Mouse (Mus musculus) kidney, postnatal 0 days (tissue): ENCODE measurements at regions not wholly inside any gene's neighbourhood (a gene's known extent, or its start where the extent isn't known, plus 50 kb on each side); places are given as distances from the start of the nearest gene placed in this dataset.

Experiments used
- ATAC-seq: fragments of 200-750 bp; cut with Nextera tagmentation; replicated peaks from 2 replicates; pipeline ENCODE4 v1.8.0; 2017; ENCODE audit warnings: low read depth, moderate number of reproducible peaks, moderate TSS enrichment, moderate library complexity; ENCODE audit not compliant: low FRiP score
- DNase-seq: peaks from one replicate; pipeline ENCODE4 v3.0.0-alpha.2; 2016; ENCODE audit warnings: low spot score
- H3K27ac ChIP-seq: fragments of 300-500 bp; sonication (generic); 2 replicates; pipeline ENCODE4 v1.5.1; 2014; ENCODE audit warnings: mild to moderate bottlenecking
- H3K27me3 ChIP-seq: fragments of 300-500 bp; sonication (generic); 2 replicates; pipeline ENCODE4 v1.6.1; 2014; ENCODE audit warnings: low read length, mixed read lengths; ENCODE audit not compliant: insufficient read depth
- H3K36me3 ChIP-seq: fragments of 300-500 bp; sonication (generic); 2 replicates; pipeline ENCODE4 v1.6.1; 2014; ENCODE audit warnings: low read length, mixed read lengths; ENCODE audit not compliant: insufficient read depth
- H3K4me1 ChIP-seq: fragments of 300-500 bp; sonication (generic); replicated peaks from 2 replicates; pipeline ENCODE4 v1.6.1; 2014; ENCODE audit warnings: antibody characterized with exemption, low read length, mixed read lengths; ENCODE audit not compliant: insufficient read depth
- H3K4me2 ChIP-seq: fragments of 300-500 bp; sonication (generic); 2 replicates; pipeline ENCODE4 v1.6.1; 2014; ENCODE audit warnings: mild to moderate bottlenecking, low read length, moderate library complexity, mixed read lengths
- H3K4me3 ChIP-seq: fragments of 300-500 bp; sonication (generic); replicated peaks from 2 replicates; pipeline ENCODE4 v1.5.1; 2014; ENCODE audit warnings: low read depth, low read length
- H3K9ac ChIP-seq: fragments of 300-500 bp; sonication (generic); 2 replicates; pipeline ENCODE4 v1.6.1; 2014; ENCODE audit warnings: low read depth, low read length
- H3K9me3 ChIP-seq: fragments of 300-500 bp; sonication (generic); replicated peaks from 2 replicates; pipeline ENCODE4 v1.6.1; 2016; ENCODE audit warnings: low read length, inconsistent platforms, mixed read lengths
- CTCF ChIP-seq: IDR thresholded peaks from 2 replicates; pipeline ENCODE4 v1.5.1; 2016; ENCODE audit warnings: antibody characterized with exemption, low read depth, mild to moderate bottlenecking, moderate library complexity
- WGBS: fragments of 180-500 bp; shearing (Covaris S2); extraction: QIAGEN DNeasy Blood & Tissue Kit; methylation state at CpG from one replicate; pipeline ENCODE4 v1.1.7; 2014; 5-methylcytosine and 5-hydroxymethylcytosine counted together

- no peaks in the 10 kb centered on the region for H3K27me3 ChIP-seq
- no peak overlapping the region for H3K4me3 ChIP-seq
- no peak overlapping the region for H3K4me2 ChIP-seq
- no peaks in the 10 kb centered on the region for H3K36me3 ChIP-seq
- H3K9me3 ChIP-seq, result no peaks in the 10 kb centered on the region
- no peak overlapping the region for H3K27ac ChIP-seq
- H3K9ac ChIP-seq, result no peak overlapping the region
- ATAC-seq (no peak), DNase-seq (no peak)
- WGBS, result 79% methylated on average over 3 of the region's 3 CpGs
- no peak for TF ChIP-seq CTCF
- H3K4me1 ChIP-seq, result no peaks in the 10 kb centered on the region
Measured at GRCm38 (mm10) chr19:59700187-59700586, 242.0 kb downstream of the Emx2 start.

- DNase-seq, result no peak
- Histone ChIP-seq H3K27ac (no peak overlapping the region), H3K4me1 (no peaks in the 10 kb centered on the region), H3K27me3 (no peaks in the 10 kb centered on the region), H3K9me3 (no peaks in the 10 kb centered on the region), H3K36me3 (no peaks in the 10 kb centered on the region), H3K9ac (no peak overlapping the region), H3K4me3 (no peak overlapping the region), H3K4me2 (no peak overlapping the region)
- WGBS, result 60% methylated on average over 5 of the region's 5 CpGs
- ATAC-seq, result no peak
- no peak for TF ChIP-seq CTCF
Measured at GRCm38 (mm10) chr19:59707106-59707505, 236.3 kb downstream of the Rab11fip2 start.

DNA sequence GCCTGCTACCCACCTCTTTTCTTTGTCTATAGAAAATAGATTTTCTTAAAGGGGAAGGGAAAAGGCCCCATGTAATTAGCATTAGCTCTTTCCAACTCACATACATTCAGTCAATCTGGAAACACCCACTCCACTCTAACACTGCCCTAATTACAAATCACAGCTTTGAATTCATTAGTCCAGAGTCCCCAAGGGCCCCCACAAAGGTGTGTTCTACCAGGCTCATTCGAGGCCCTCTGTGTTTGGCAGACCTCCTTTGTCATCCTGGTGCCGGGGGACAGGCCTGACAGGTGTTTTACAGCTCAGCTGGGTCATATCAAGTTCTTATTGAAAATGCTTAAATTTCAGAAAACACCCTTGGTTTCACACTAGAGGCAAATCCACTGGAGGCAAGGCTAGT lies 234.3 kb downstream of the Rab11fip2 start:
- TF ChIP-seq CTCF, result no peak
- Histone ChIP-seq H3K27ac (no peak overlapping the region), H3K9me3 (no peaks in the 10 kb centered on the region), H3K36me3 (no peaks in the 10 kb centered on the region), H3K27me3 (no peaks in the 10 kb centered on the region), H3K4me2 (no peak overlapping the region), H3K4me3 (no peak overlapping the region), H3K9ac (no peak overlapping the region), H3K4me1 (no peaks in the 10 kb centered on the region)
- DNase-seq (no peak), ATAC-seq (no peak)
- WGBS, result 19% methylated on average over 2 of the region's 2 CpGs

GRCm38 (mm10) chr19:59715086-59715485 lies 228.4 kb downstream of the Rab11fip2 start:
- no peak for ATAC-seq
- 93% methylated on average over 2 of the region's 2 CpGs for WGBS

GRCm38 (mm10) chr19:59717813-59718483 lies 225.5 kb downstream of the Rab11fip2 start:
- 12% methylated on average over 8 of the region's 8 CpGs for WGBS
- no peaks in the 10 kb centered on the region for H3K36me3 ChIP-seq
- no peak overlapping the region for H3K4me2 ChIP-seq
- no peak overlapping the region for H3K4me3 ChIP-seq
- no peak overlapping the region for H3K9ac ChIP-seq
- no peaks in the 10 kb centered on the region for H3K4me1 ChIP-seq
- no peaks in the 10 kb centered on the region for H3K9me3 ChIP-seq
- ATAC-seq (no peak), DNase-seq (peak; percentile 34)
- no peak for TF ChIP-seq CTCF
- H3K27me3 ChIP-seq, result no peaks in the 10 kb centered on the region
- no peak overlapping the region; the same call in 1 of the 2 replicates for H3K27ac ChIP-seq

More at GRCm38 (mm10) chr19:59715086-59715485, 228.4 kb downstream of the Rab11fip2 start:
- H3K36me3 ChIP-seq, result no peaks in the 10 kb centered on the region
- H3K4me2 ChIP-seq, result no peak overlapping the region
- H3K9ac ChIP-seq, result no peak overlapping the region
- H3K4me3 ChIP-seq, result no peak overlapping the region
- H3K9me3 ChIP-seq, result no peaks in the 10 kb centered on the region
- H3K27me3 ChIP-seq, result no peaks in the 10 kb centered on the region
- H3K4me1 ChIP-seq, result no peaks in the 10 kb centered on the region
- no peak overlapping the region for H3K27ac ChIP-seq
- no peak for TF ChIP-seq CTCF
- no peak for DNase-seq

DNA sequence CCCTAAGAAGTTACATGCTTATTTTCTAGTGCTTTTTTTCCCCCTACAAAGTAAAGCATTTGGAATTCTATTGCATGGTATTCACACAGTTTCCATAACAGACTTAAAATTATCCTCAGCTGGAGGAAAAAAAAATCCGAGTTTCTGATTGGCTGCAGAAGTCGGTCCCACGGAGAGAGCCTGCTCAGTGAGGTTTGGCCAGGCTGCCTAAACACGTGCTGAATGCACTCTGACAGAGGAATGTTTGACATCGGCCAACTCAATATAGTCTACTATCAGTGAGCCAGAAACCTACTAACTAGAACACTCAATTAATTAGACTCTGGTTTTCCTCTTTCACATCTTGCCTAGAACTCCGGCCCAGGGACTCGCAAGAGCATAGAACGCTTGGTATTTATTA lies 204.9 kb downstream of the Rab11fip2 start:
- Histone ChIP-seq H3K9me3 (no peaks in the 10 kb centered on the region), H3K4me1 (no peaks in the 10 kb centered on the region), H3K27me3 (no peaks in the 10 kb centered on the region), H3K36me3 (no peaks in the 10 kb centered on the region), H3K4me3 (no peak overlapping the region), H3K9ac (no peak overlapping the region), H3K4me2 (no peak overlapping the region), H3K27ac (no peak overlapping the region)
- WGBS, result 60% methylated on average over 8 of the region's 8 CpGs
- no peak for DNase-seq
- ATAC-seq, result no peak
- TF ChIP-seq CTCF, result no peak

GRCm38 (mm10) chr19:59742946-59743345 lies 200.5 kb downstream of the Rab11fip2 start:
- no peak overlapping the region for H3K9ac ChIP-seq
- TF ChIP-seq CTCF, result peak; percentile 87
- H3K27me3 ChIP-seq, result no peaks in the 10 kb centered on the region
- no peak overlapping the region for H3K4me2 ChIP-seq
- DNase-seq (peak; percentile 70), ATAC-seq (no peak)
- H3K36me3 ChIP-seq, result no peaks in the 10 kb centered on the region
- H3K9me3 ChIP-seq, result no peaks in the 10 kb centered on the region
- no peaks in the 10 kb centered on the region for H3K4me1 ChIP-seq
- H3K4me3 ChIP-seq, result no peak overlapping the region
- 29% methylated on average over 3 of the region's 3 CpGs for WGBS
- H3K27ac ChIP-seq, result no peak overlapping the region
